Mouse (Mus musculus) cortical plate, adult 2 months (tissue): ENCODE results near the gene Plekhm3.

Experiments used
- CTCF ChIP-seq: fragments of 200-500 bp; IDR thresholded peaks from 2 replicates; pipeline ENCODE4 v1.5.1; 2011; ENCODE audit warnings: mild to moderate bottlenecking, control low read depth, low read length; ENCODE audit not compliant: insufficient read depth; ENCODE audit errors: extremely low read depth
- POLR2A ChIP-seq: fragments of 200-500 bp; IDR thresholded peaks from 2 replicates; pipeline ENCODE4 v1.6.1; 2011; ENCODE audit warnings: mild to moderate bottlenecking, low read length, control low read depth; ENCODE audit not compliant: insufficient read depth; ENCODE audit errors: extremely low read depth

DNA sequence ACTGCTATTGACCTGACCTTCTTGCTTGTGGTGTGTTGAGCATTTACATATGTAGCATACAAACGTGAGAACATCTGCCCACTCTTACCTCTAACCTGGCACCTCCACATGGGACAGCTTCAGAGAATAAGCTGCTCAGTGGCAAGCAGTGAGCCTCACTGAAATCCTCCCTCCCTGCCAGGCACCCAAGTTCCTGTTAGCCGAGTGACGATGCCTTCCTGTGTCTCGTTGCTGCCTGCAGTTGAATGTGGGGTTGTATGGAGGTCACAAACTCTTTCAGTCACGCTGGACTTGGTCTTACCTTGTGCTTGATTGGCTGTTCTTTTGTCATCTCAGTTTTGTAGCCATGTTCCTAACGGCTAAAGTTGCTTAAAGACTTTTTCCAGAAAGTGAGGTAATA lies 133.1 kb downstream of the Plekhm3 start:
- TF ChIP-seq CTCF: no peak
- TF ChIP-seq POLR2A: no peak
